Mouse (Mus musculus): Measurements from ENCODE around the gene Ptch2. TPM values are rescaled to one million over a fixed set of nuclear protein-coding genes. Genes with fewer than 3 reads are reported as not detected.

Ptch2 gene
- polyA plus RNA-seq, 2 experiments = 0.55 to 0.61 TPM

- WGBS (ENCODE audit: insufficient replicate concordance) = 30% methylated on average over 2 of the region's 2 CpGs
- Histone ChIP-seq H3K9me3 (ENCODE audit: control insufficient read depth, low read length) (no peaks in the 10 kb centered on the region), H3K27me3 (ENCODE audit: control insufficient read depth, insufficient read depth, low read length) (peaks cover 13% of the 10 kb centered on the region), H3K4me2 (ENCODE audit: low read depth) (peak overlapping the region; percentile 76), H3K4me3 (ENCODE audit: insufficient read depth in 1 of 2, low read depth in 2 of 2, low read length in 2 of 2) (no peak overlapping the region), H3K9ac (replicated peaks) (peak overlapping the region; percentile 54; the same call in 1 of the 2 replicates), H3K36me3 (replicated peaks; ENCODE audit: control insufficient read depth, insufficient read depth, low read depth) (no peaks in the 10 kb centered on the region), H3K27ac (no peak overlapping the region), H3K4me1 (replicated peaks; ENCODE audit: control insufficient read depth in 2 of 2, insufficient read depth in 2 of 2, low read length in 1 of 2) (peaks cover 5 to 22% of the 10 kb centered on the region in 2 experiments)
- DNase-seq (ENCODE audit: low read depth in 3 of 3, low spot score in 3 of 3) (no peak), ATAC-seq (ENCODE audit: insufficient read depth) (no peak)
- TF ChIP-seq EP300 (IDR thresholded peaks at IDR 0.05; ENCODE audit: low read depth) (no peak), CTCF (IDR thresholded peaks at IDR 0.05; ENCODE audit: low read depth) (no peak)
These were observed 38.7 kb downstream of the Ptch2 start for GRCm38 (mm10) chr4:117134601-117134995.

GRCm38 (mm10) chr4:117136034-117136433, 40.2 kb downstream of the Ptch2 start:
- Histone ChIP-seq H3K27me3 (ENCODE audit: control insufficient read depth, insufficient read depth, low read length) (peaks cover 13% of the 10 kb centered on the region), H3K4me1 (replicated peaks; ENCODE audit: control insufficient read depth in 2 of 2, insufficient read depth in 2 of 2, low read length in 1 of 2) (peaks cover 5 to 22% of the 10 kb centered on the region in 2 experiments), H3K27ac (peak overlapping the region; percentile 56), H3K4me2 (ENCODE audit: low read depth) (peak overlapping the region; percentile 31), H3K4me3 (ENCODE audit: insufficient read depth in 1 of 2, low read depth in 2 of 2, low read length in 2 of 2) (0 out of 4 replicates have a peak overlapping the region, but pooled peaks of 1 of the 2 experiments have one; percentile 0), H3K9me3 (ENCODE audit: control insufficient read depth, low read length) (no peaks in the 10 kb centered on the region), H3K9ac (replicated peaks) (peak overlapping the region; percentile 0), H3K36me3 (replicated peaks; ENCODE audit: control insufficient read depth, insufficient read depth, low read depth) (no peaks in the 10 kb centered on the region)
- WGBS (ENCODE audit: insufficient replicate concordance) = 14% methylated on average over 8 of the region's 8 CpGs
- peak; percentile 37; the same call in 1 of the 2 replicates for TF ChIP-seq EP300 (IDR thresholded peaks at IDR 0.05; ENCODE audit: low read depth)
- TF ChIP-seq CTCF (IDR thresholded peaks at IDR 0.05; ENCODE audit: low read depth) = no peak
- ATAC-seq (ENCODE audit: insufficient read depth) = peak; percentile 50
- peak; percentile 57 to 61 (median 59) for DNase-seq (ENCODE audit: low read depth in 3 of 3, low spot score in 3 of 3)

- Histone ChIP-seq H3K4me1 (replicated peaks; ENCODE audit: control insufficient read depth in 2 of 2, insufficient read depth in 2 of 2, low read length in 1 of 2) (peaks cover 5 to 22% of the 10 kb centered on the region in 2 experiments), H3K27ac (no peak overlapping the region; the same call in 1 of the 2 replicates), H3K27me3 (ENCODE audit: control insufficient read depth, insufficient read depth, low read length) (peaks cover under 1% of the 10 kb centered on the region; the same call in 1 of the 2 replicates), H3K36me3 (replicated peaks; ENCODE audit: control insufficient read depth, insufficient read depth, low read depth) (no peaks in the 10 kb centered on the region), H3K9me3 (ENCODE audit: control insufficient read depth, low read length) (no peaks in the 10 kb centered on the region), H3K4me2 (ENCODE audit: low read depth) (no peak overlapping the region), H3K9ac (replicated peaks) (no peak overlapping the region), H3K4me3 (ENCODE audit: insufficient read depth in 1 of 2, low read depth in 2 of 2, low read length in 2 of 2) (no peak overlapping the region)
- no peak for ATAC-seq (ENCODE audit: insufficient read depth)
- WGBS (ENCODE audit: insufficient replicate concordance) = 65% methylated on average over 17 of the region's 17 CpGs
- TF ChIP-seq CTCF (IDR thresholded peaks at IDR 0.05; ENCODE audit: low read depth) (no peak), EP300 (IDR thresholded peaks at IDR 0.05; ENCODE audit: low read depth) (no peak)
- no peak for DNase-seq (ENCODE audit: low read depth in 3 of 3, low spot score in 3 of 3)
These were observed 42.7 kb downstream of the Ptch2 start for GRCm38 (mm10) chr4:117138295-117139216.

- Histone ChIP-seq H3K4me1 (replicated peaks; ENCODE audit: control insufficient read depth in 2 of 2, insufficient read depth in 2 of 2, low read length in 1 of 2) (peaks cover 2 to 19% of the 10 kb centered on the region in 2 experiments), H3K9me3 (ENCODE audit: control insufficient read depth, low read length) (no peaks in the 10 kb centered on the region), H3K4me3 (ENCODE audit: insufficient read depth in 1 of 2, low read depth in 2 of 2, low read length in 2 of 2) (no peak overlapping the region), H3K4me2 (ENCODE audit: low read depth) (no peak overlapping the region), H3K36me3 (replicated peaks; ENCODE audit: control insufficient read depth, insufficient read depth, low read depth) (no peaks in the 10 kb centered on the region), H3K27ac (no peak overlapping the region; the same call in 1 of the 2 replicates), H3K27me3 (ENCODE audit: control insufficient read depth, insufficient read depth, low read length) (no peaks in the 10 kb centered on the region), H3K9ac (replicated peaks) (no peak overlapping the region)
- TF ChIP-seq EP300 (IDR thresholded peaks at IDR 0.05; ENCODE audit: low read depth) = no peak
- peak; percentile 89 for TF ChIP-seq CTCF (IDR thresholded peaks at IDR 0.05; ENCODE audit: low read depth)
- DNase-seq (ENCODE audit: low read depth in 3 of 3, low spot score in 3 of 3) (peak in 1 of 3 experiments; percentile 59), ATAC-seq (ENCODE audit: insufficient read depth) (no peak)
- 3% methylated on average over 2 of the region's 2 CpGs for WGBS (ENCODE audit: insufficient replicate concordance)
These were observed 43.3 kb downstream of the Ptch2 start for GRCm38 (mm10) chr4:117139217-117139612.

- peak; percentile 16; the same call in 1 of the 2 replicates for TF ChIP-seq CTCF (IDR thresholded peaks at IDR 0.05; ENCODE audit: low read depth)
- TF ChIP-seq EP300 (IDR thresholded peaks at IDR 0.05; ENCODE audit: low read depth) = no peak
- Histone ChIP-seq H3K27ac (no peak overlapping the region), H3K9me3 (ENCODE audit: control insufficient read depth, low read length) (no peaks in the 10 kb centered on the region), H3K27me3 (ENCODE audit: control insufficient read depth, insufficient read depth, low read length) (no peaks in the 10 kb centered on the region), H3K36me3 (replicated peaks; ENCODE audit: control insufficient read depth, insufficient read depth, low read depth) (no peaks in the 10 kb centered on the region), H3K4me1 (replicated peaks; ENCODE audit: control insufficient read depth in 2 of 2, insufficient read depth in 2 of 2, low read length in 1 of 2) (peaks cover 0 to 10% of the 10 kb centered on the region in 2 experiments; a peak in 3 of 4 replicates), H3K4me3 (ENCODE audit: insufficient read depth in 1 of 2, low read depth in 2 of 2, low read length in 2 of 2) (no peak overlapping the region), H3K9ac (replicated peaks) (no peak overlapping the region), H3K4me2 (ENCODE audit: low read depth) (no peak overlapping the region)
- 34% methylated on average over 4 of the region's 4 CpGs for WGBS (ENCODE audit: insufficient replicate concordance)
- ATAC-seq (ENCODE audit: insufficient read depth) (no peak), DNase-seq (ENCODE audit: low read depth in 3 of 3, low spot score in 3 of 3) (no peak)
These were observed 44.7 kb downstream of the Ptch2 start for GRCm38 (mm10) chr4:117140613-117141012.

Data from liver, embryonic 14.5 days (tissue).